Mouse (Mus musculus) T-helper 2 cell (primary cell): ENCODE measurements around the gene Morf4l2.
"Not testable (repeated sequence)": the region's sequence is repeated elsewhere in the genome, so short reads cannot be mapped to it uniquely, and the experiment has no call there.

Experiments used
- in situ Hi-C: fragments of 300-600 bp; cut with MboI, MseI; formaldehyde crosslinking; loops from one replicate; pipeline ENCODE4 v1.15.1; 2025; ENCODE audit warnings: high pct_unique_total_duplicates

Morf4l2 gene

DNA sequence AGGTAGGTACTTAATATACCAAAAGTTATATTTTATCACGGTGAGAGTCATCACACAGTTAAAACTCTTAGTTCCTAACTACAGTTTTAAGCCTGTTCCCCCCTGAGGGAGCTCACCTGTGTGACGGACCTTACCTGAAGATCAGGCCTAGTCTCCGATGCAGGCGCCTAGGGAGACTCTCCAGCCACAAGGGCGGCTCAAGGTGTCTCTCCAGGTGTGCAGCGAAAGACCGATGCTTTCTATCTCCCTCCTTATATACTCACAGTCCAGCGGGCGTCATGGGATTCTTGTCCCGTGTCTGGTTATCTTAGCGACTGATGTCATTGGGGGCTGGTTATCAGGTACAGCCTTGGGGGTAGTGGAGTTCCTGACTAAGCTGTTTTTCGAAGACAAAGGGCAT lies at the start of gene Morf4l2:
Morf4l2 (minus strand) TSS at position 232 of the 400 bp plus-strand sequence.
- in situ Hi-C loops, result no loop called here

GRCm38 (mm10) chrX:136789446-136789845 lies 46.0 kb upstream of the Morf4l2 start:
- in situ Hi-C loops, result no loop called here

- in situ Hi-C loops, result no loop called here
Observed at GRCm38 (mm10) chrX:136780041-136780440, 36.6 kb upstream of the Morf4l2 start, which contains the start of gene Glra4. TSS of gene Glra4 (minus strand) at chrX:136780141.

GRCm38 (mm10) chrX:136779262-136779661 lies 35.8 kb upstream of the Morf4l2 start:
- in situ Hi-C loops, result no loop called here

DNA sequence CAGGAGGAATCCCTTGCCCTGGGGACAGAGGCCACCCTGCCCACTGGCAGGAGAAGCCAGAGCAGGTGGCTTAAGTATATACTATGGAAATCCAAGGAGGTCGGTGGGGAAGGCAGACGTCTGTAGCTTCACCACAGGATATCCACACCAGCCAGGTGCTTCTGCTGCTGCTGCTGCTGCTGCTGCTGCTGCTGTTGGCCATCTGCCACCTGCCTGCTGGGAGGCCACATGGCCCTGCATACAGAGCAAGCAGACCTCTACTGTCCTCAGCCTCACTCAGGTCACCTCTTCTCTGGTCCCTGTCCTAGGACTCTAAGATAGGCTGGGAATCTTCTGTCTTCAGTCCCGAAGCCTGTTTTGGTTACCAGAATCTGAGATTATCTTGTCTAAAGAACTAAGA lies 34.6 kb upstream of the Morf4l2 start:
- in situ Hi-C loops, result no loop called here

DNA sequence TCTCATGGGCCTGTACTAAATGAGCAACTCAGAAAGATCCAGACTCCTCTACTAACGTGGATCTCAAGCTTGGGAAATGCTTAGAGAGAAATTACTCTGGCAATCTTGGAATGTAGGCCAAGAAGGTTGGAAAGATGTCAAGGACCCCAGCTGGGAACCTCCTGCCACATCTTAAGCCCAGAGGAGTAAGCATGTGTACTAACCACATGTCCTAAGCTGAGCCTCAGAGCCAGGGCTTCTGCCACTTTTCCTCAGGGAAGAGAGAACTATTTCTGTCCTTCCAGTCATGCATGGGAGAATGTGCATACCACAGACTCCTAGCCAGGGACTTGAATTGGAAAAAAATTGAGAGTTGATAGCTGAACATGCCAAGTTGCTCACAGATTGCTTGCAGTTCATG lies 29.5 kb upstream of the Morf4l2 start:
- in situ Hi-C loops, result loop anchor here (25.0 kb wide), 1 partner anchor 239 kb away; no protein-coding TSS in a partner anchor

DNA sequence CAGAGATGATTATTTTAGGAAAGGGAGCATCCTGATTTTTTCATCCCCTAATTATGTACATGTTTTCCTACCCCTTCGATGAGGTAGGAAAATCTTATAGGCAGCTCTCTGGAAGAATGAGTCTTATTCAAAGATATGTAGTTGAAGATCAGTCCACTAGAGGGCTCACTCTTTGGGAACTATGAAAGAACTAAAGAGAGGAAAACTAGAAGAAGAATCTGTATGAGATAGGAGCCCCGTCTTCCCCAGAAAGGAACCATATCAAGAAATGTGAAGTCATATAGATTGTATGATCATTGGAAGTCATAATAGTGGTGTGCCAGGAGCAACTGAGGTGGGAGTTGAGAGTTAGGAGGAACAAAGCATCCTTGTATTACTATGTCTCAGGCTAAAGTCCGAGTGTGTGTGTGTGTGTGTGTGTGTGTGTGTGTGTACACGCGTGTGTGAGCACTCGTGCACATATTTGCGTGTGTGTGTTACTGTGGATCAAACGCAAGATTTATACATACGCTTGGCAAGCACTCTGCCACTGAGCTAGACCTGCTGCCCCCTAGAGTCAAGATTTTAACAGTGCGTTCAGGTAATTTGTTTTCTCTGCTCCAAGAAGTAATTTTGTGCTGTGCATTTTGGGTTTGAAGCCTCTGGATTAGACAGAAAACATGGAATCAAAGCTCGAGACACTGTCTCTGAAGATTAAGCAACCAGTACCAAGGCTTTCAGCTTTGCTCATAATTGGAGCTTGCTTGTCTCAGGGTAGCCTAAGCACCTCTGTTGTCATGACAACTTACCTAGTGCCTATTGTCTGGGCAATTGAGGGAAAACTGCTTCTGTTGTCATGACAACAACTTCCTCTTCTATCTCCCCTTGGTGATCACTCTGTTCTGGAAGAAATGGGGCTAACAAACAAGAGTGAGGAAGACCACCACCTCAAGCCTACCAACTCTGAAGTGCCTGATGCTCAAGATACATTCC lies 17.9 kb upstream of the Morf4l2 start:
- in situ Hi-C loops, result loop anchor here (25.0 kb wide), 1 partner anchor 251 kb away; no protein-coding TSS in a partner anchor

DNA sequence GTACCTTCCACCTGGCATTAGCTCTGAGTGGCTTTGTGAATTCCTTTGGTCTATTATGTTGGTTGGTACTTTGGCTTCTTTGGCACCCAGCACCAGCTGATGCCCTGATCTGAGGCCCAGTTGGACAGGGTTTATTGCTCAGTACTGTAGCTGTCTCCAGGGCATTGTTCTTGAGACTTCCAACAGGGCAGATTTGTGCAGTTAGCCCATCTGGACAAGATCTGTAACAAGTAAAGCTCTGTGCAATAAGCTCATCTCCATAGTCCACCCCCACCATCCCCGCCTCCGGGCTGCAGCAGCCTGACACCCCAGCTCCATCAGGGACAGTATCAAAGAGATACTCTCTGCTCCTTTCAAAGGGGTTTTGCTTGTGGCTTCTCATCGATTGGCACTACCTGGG lies 12.0 kb upstream of the Morf4l2 start:
- in situ Hi-C loops, result loop anchor here (25.0 kb wide), 1 partner anchor 257 kb away; no protein-coding TSS in a partner anchor

DNA sequence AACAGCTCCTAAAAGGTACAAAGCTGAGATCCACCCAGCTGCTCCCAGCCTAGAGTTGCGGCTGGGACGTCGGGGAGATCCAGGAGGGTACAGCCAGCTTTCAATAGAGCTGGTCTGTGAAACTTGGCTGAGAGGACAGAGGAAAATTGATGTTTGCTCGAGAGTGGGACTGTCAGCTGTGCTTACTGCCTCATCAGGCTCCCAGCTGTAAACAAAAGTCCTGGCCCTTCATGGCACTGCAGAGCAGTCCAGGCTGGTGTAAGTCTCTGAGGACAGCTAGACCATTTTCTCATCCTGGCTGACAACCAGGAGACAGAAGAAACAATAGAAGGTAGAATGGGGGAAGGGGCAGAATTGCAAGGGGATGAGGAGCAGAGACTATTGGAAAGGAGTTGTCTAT lies 5.8 kb upstream of the Morf4l2 start:
- in situ Hi-C loops, result no loop called here

- in situ Hi-C loops, result no loop called here
Observed at GRCm38 (mm10) chrX:136744663-136745062, 1.2 kb upstream of the Morf4l2 start.

- in situ Hi-C loops, result no loop called here
Observed at GRCm38 (mm10) chrX:136742661-136743103, 808 bp downstream of the Morf4l2 start.

GRCm38 (mm10) chrX:136742241-136742640 lies 1.2 kb downstream of the Morf4l2 start:
- in situ Hi-C loops, result no loop called here

DNA sequence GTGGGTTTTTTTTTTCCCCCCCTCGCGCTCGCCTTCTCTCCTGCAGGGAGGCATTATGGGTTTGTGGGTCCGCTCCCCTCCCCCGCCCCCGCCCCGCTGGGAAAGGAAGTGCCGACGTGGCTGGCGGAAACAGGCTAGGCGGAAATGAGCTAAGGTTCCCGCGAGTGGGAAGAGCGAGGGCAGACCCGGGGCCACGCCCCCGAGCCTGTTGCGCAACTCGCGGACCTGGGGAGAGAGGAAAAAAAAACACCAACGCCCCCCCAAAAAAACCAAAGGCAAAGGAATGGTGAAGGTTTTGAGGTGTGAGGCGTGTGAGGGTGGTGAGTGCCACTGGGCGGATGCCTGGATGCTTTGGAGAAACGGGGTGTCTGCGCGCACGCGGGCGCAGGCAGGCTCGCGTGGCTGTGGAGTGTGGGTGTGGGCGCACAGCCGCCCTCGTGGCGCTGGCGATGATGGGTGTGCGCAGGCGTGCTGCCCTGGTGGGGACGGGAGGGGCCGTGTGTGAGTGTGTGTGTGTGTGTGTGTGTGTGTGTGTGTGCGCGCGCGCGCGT lies 1.8 kb downstream of the Morf4l2 start:
- in situ Hi-C loops, result no loop called here

DNA sequence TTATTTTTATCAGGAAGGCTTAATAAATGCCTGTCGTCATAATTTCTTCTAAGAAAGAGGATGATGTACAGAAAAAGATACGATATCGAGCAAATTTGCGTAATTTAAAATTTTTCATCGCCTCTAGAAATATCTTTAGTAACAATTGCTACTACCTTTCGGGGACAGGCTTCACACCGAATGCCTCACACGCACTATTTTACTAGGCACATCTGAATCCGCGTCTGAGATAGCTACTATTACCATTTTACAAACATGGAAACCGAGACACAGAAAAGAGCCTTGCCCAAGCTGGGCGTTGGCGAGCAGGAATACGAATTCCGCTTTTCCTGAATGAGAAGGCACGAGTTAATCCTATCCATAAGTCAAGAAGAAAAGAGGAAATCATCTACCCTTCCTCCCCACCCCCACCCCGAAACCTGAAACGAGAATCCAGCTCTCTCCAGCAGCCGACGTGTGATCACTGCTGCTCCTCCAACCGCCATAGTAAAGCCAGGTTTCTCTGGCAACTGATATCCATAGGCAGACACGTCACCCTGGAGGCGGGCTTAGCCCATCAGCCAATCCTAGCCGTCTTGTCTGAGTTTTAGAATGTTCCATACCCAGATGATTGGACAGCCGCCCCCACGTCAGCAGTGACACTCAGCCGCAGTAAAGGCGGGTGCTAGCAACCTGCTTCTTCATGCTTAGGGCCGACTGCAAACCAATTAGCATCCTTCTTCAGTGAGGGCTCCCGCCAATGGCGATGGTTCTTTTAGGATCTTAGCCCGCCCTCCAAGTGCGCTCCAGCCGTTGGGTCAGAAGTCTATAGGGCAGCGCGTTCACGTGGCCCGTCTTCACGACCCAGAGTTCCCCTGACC lies 2.5 kb downstream of the Morf4l2 start:
- in situ Hi-C loops, result no loop called here

- in situ Hi-C loops, result no loop called here
Observed at GRCm38 (mm10) chrX:136740087-136740790, 3.3 kb downstream of the Morf4l2 start.

- in situ Hi-C loops, result no loop called here
Observed at GRCm38 (mm10) chrX:136732016-136732415, 11.5 kb downstream of the Morf4l2 start.

- in situ Hi-C loops, result not testable (repeated sequence)
Observed at GRCm38 (mm10) chrX:136714742-136715474, 28.6 kb downstream of the Morf4l2 start.

DNA sequence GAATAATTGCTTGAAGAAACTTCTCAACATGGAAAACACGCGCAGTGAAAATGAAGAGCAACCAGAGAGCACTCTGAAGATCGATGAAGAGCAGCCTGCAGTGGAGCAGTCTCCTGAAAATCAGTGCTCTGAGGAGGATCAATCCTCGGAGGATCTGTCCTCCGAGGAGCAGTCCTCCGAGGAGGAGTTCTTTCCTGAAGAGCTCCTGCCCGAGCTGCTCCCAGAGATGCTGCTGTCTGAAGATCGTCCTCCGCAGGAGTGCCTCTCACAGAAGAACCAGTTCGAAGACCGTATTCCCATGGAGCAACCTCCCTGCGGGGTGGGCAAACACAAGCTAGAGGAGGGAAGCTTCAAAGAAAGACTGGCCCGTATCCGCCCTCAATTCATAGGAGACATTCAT lies 34.7 kb downstream of the Morf4l2 start:
- in situ Hi-C loops, result no loop called here

GRCm38 (mm10) chrX:136708168-136708681 lies 35.3 kb downstream of the Morf4l2 start:
- in situ Hi-C loops, result no loop called here
